Mouse (Mus musculus): Measurements from ENCODE around the gene Duoxa2.

Gene Duoxa2

GRCm38 (mm10) chr2:122351931-122352329, 53.2 kb downstream of the Duoxa2 start:
- DNase-seq (ENCODE audit: low read depth in 1 of 2, low spot score in 2 of 2), result no peak
